Mouse (Mus musculus) megakaryocyte, embryonic 14.5 days (primary cell): Measurements from ENCODE around the gene Zkscan14. TPM values are rescaled to one million over a fixed set of nuclear protein-coding genes. Genes with fewer than 3 reads are reported as not detected.
"Not testable (repeated sequence)": the region's sequence is repeated elsewhere in the genome, so short reads cannot be mapped to it uniquely, and the experiment has no call there.

Experiments
- H3K27me3 ChIP-seq: replicated peaks from 2 replicates; pipeline ENCODE3; 2012; ENCODE audit warnings: inconsistent platforms
- H3K36me3 ChIP-seq: replicated peaks from 2 replicates; pipeline ENCODE3; 2012; ENCODE audit warnings: low read length, inconsistent platforms, mixed read lengths
- H3K4me1 ChIP-seq: 2 replicates; pipeline ENCODE4 v1.6.1; 2012; ENCODE audit warnings: inconsistent platforms
- H3K4me3 ChIP-seq: replicated peaks from 2 replicates; pipeline ENCODE3; 2012; ENCODE audit warnings: moderate library complexity, mild to moderate bottlenecking, inconsistent platforms
- H3K9me3 ChIP-seq: 2 replicates; pipeline ENCODE4 v1.6.1; 2012; ENCODE audit warnings: inconsistent platforms
- FLI1 ChIP-seq: IDR thresholded peaks from 2 replicates; pipeline ENCODE4 v1.6.1; 2012; ENCODE audit warnings: low read length, inconsistent platforms, mixed read lengths
- GATA1 ChIP-seq: IDR thresholded peaks from 3 replicates; pipeline ENCODE4 v1.6.1; 2012; ENCODE audit warnings: mixed read lengths, low read length, inconsistent platforms, borderline replicate concordance
- polyA plus RNA-seq: library from polyadenylated mRNA; stranded (reverse); fragments of >175 nt; gene quantifications from 2 replicates; pipeline ENCODE4 v1.2.3, GENCODE M21; 2012; ENCODE audit warnings: low replicate concordance; ENCODE audit not compliant: insufficient read depth

Gene Zkscan14
- polyA plus RNA-seq, 1 experiment, result 5.3 TPM

DNA sequence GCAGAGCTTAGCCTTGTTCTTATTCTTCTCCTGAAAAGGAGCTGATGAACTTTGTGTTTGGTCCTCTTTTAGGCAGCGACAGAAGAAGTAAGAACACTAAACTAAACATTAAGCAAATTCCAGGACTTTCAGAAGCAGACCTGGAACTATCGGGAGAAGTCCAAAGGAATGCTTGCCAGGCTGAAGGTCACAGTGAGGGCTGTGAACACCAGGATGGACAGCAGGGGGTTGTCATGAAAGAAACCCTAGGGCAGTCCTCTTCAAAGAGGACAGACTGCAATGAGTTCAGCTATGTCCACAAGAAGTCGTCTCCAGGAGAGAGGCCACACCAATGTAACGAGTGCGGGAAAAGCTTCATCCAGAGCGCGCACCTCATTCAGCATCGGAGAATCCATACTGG is 18.3 kb upstream of the Zkscan14 start:
- Histone ChIP-seq H3K36me3 (peaks cover 57% of the 10 kb centered on the region), H3K27me3 (no peaks in the 10 kb centered on the region), H3K4me3 (no peak overlapping the region), H3K4me1 (no peaks in the 10 kb centered on the region; the same call in 1 of the 2 replicates), H3K9me3 (no peaks in the 10 kb centered on the region)
- no peak for TF ChIP-seq FLI1
- no peak for TF ChIP-seq GATA1

GRCm38 (mm10) chr5:145218671-145219070 is 17.0 kb upstream of the Zkscan14 start:
- TF ChIP-seq FLI1, result no peak
- TF ChIP-seq GATA1, result no peak
- H3K4me3 ChIP-seq, result no peak overlapping the region
- no peaks in the 10 kb centered on the region for H3K27me3 ChIP-seq
- no peaks in the 10 kb centered on the region for H3K9me3 ChIP-seq
- H3K4me1 ChIP-seq, result no peaks in the 10 kb centered on the region; the same call in 1 of the 2 replicates
- H3K36me3 ChIP-seq, result peaks cover 70% of the 10 kb centered on the region

GRCm38 (mm10) chr5:145218206-145218605 is 16.5 kb upstream of the Zkscan14 start:
- Histone ChIP-seq H3K4me1 (no peaks in the 10 kb centered on the region; the same call in 1 of the 2 replicates), H3K36me3 (peaks cover 74% of the 10 kb centered on the region), H3K27me3 (no peaks in the 10 kb centered on the region), H3K9me3 (no peaks in the 10 kb centered on the region), H3K4me3 (no peak overlapping the region)
- no peak for TF ChIP-seq FLI1
- no peak for TF ChIP-seq GATA1

DNA sequence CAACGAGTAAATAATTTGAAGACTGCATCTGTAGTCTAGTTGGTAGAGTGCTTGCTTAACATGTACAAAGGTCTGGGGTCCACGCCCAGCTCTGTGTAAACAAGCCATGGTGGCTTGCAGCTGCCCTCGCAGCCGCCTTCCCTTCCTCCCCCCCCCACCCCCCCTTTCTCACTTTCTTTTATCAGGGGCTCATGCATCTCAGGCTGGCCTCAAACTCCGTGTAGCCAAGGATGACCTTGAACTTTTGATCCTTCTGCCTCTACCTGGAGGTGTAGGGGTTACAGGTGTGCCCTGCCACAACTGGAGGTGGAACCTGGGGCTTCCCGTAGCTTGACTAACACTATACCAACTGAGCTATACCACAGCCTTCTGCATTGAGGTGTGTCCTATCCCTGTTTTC is 16.1 kb upstream of the Zkscan14 start:
- no peaks in the 10 kb centered on the region for H3K9me3 ChIP-seq
- no peak overlapping the region for H3K4me3 ChIP-seq
- peaks cover 79% of the 10 kb centered on the region for H3K36me3 ChIP-seq
- no peaks in the 10 kb centered on the region for H3K27me3 ChIP-seq
- H3K4me1 ChIP-seq, result no peaks in the 10 kb centered on the region; the same call in 1 of the 2 replicates
- no peak for TF ChIP-seq FLI1
- no peak for TF ChIP-seq GATA1

- Histone ChIP-seq H3K9me3 (no peaks in the 10 kb centered on the region), H3K4me1 (no peaks in the 10 kb centered on the region), H3K27me3 (no peaks in the 10 kb centered on the region), H3K36me3 (peaks cover 85% of the 10 kb centered on the region), H3K4me3 (no peak overlapping the region)
- TF ChIP-seq GATA1, result no peak
- no peak for TF ChIP-seq FLI1
Measured at GRCm38 (mm10) chr5:145214679-145215078, 13.0 kb upstream of the Zkscan14 start.

DNA sequence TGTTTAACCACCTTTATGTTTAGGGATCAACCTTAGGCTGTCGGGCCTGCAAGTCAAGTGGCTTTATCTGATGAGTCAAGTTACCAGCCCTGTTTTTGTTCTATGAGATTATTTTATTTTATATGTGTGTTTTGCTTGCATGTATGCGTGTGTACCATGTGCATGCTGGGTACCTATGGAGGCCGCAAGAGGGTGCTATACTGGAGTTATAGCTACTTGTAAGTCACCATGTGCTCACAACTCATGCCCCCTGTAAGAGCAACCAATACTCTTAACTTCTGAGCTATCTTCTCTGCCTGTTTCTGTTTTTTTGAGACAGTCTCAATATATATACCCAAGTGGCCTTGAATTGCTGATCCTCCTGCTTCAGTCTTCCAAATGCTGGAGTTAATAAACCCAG is 11.8 kb upstream of the Zkscan14 start:
- Histone ChIP-seq H3K27me3 (no peaks in the 10 kb centered on the region), H3K36me3 (peaks cover 83% of the 10 kb centered on the region)

DNA sequence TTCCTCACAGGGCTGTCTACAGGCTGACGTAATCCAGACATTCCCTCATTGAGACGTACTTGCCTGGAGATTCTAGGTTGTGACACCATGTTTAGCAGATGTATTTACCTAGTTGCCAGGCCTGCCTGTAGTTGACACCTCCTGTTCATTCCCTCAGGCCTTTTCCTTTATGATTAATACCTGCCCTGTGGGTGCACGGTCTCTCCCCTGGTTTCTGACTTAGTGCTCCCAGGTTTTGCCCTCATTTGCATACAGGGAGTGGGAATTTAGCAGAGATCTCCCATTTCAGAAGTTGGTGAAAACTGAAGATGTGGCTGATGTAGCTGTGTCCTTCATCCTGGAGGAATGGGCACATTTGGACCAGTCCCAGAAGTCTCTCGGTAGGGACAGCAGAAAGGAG is 10.5 kb upstream of the Zkscan14 start:
- Histone ChIP-seq H3K36me3 (peaks cover 82% of the 10 kb centered on the region), H3K4me3 (no peak overlapping the region), H3K27me3 (no peaks in the 10 kb centered on the region), H3K4me1 (0 out of 2 replicates have a peak, but pooled peaks cover 3% of the 10 kb centered on the region), H3K9me3 (no peaks in the 10 kb centered on the region)
- TF ChIP-seq FLI1, result no peak
- TF ChIP-seq GATA1, result no peak

More for the DNA sequence above, 11.8 kb upstream of the Zkscan14 start:
- no peaks in the 10 kb centered on the region for H3K9me3 ChIP-seq
- H3K4me1 ChIP-seq, result no peaks in the 10 kb centered on the region
- TF ChIP-seq FLI1, result no peak
- no peak for TF ChIP-seq GATA1
- no peak overlapping the region for H3K4me3 ChIP-seq

DNA sequence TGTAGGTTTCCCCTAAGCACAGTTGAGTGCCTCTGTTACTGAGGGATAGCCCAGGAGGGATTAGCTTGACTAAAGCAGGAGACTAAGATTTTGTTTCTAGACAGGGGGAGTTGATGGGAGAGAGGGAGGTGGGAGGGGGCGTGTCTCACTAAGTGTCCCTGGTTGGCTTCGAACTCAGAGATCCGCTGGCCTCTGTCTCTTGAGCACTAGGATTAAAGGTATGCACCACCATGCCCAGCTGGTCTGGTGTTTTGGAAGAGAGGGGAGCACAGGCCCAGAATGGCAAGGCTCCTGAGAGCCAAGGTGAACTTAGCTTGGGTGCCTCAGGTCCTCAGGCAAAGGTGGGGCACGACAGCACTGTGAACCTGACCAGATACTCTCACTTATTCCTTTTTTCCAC is 9.7 kb upstream of the Zkscan14 start:
- peaks cover 83% of the 10 kb centered on the region for H3K36me3 ChIP-seq

GRCm38 (mm10) chr5:145208391-145208790 is 6.7 kb upstream of the Zkscan14 start:
- not testable (repeated sequence) for H3K4me3 ChIP-seq, H3K9me3 ChIP-seq, H3K27me3 ChIP-seq
- peaks cover 60% of the 10 kb centered on the region for H3K36me3 ChIP-seq
- H3K4me1 ChIP-seq, result peaks cover 14% of the 10 kb centered on the region

More for the DNA sequence above, 9.7 kb upstream of the Zkscan14 start:
- TF ChIP-seq FLI1 (no peak), GATA1 (no peak)
- Histone ChIP-seq H3K27me3 (no peaks in the 10 kb centered on the region), H3K9me3 (no peaks in the 10 kb centered on the region), H3K4me3 (no peak overlapping the region), H3K4me1 (peaks cover 3% of the 10 kb centered on the region; the same call in 1 of the 2 replicates)

DNA sequence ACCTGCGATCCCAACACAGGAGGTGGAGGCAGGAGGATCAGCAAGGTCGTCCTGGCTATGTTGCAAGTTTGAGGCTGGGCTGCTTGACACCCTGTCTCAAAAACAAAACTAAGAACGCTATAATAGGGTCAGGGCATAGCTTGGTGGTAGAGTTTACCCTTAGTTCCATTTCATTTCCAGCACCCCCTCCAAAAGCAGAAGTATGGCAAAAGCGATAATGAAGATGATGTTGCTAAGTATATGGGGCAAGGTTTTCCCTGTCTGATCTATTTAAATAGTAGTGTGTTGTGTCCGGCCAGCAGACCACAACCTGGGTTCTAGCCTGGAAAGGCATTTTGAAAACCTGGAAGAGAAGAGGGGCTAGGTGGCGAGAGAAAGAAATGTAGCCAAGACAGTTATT is 6.3 kb upstream of the Zkscan14 start:
- no peaks in the 10 kb centered on the region for H3K27me3 ChIP-seq
- no peak overlapping the region for H3K4me3 ChIP-seq
- TF ChIP-seq FLI1 (no peak), GATA1 (no peak)
- H3K36me3 ChIP-seq, result peaks cover 55% of the 10 kb centered on the region
- peaks cover 16% of the 10 kb centered on the region for H3K4me1 ChIP-seq
- no peaks in the 10 kb centered on the region for H3K9me3 ChIP-seq

DNA sequence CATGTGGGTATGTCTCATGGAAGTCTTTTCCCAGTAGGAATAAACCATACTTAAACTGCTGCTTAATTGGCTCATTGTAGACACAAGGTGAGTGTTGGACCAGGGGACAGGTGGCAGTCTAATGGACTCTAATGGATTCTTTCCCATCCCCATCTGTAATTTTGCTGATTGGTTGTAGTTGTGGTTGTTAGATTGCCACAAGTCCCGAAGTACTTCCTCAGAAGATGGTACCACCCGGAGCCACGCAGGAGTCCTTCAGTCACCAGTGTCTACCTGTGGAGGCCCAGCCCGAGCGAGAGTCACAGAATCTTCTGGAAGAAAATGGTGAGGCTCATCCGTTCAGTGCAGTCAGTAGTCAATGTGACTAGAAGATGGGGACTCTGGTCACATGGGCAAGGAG is 5.7 kb upstream of the Zkscan14 start:
- no peaks in the 10 kb centered on the region for H3K27me3 ChIP-seq
- H3K36me3 ChIP-seq, result peaks cover 50% of the 10 kb centered on the region
- H3K9me3 ChIP-seq, result no peaks in the 10 kb centered on the region
- no peak for TF ChIP-seq FLI1
- H3K4me3 ChIP-seq, result no peak overlapping the region
- H3K4me1 ChIP-seq, result peaks cover 19% of the 10 kb centered on the region
